Mouse (Mus musculus) midbrain, embryonic 13.5 days (tissue): Measurements from ENCODE around the gene Strn. TPM values are rescaled to one million over a fixed set of nuclear protein-coding genes. Genes with fewer than 3 reads are reported as not detected.

Source experiments
- ATAC-seq: fragments of 200-750 bp; cut with Nextera tagmentation; 2 replicates; pipeline ENCODE4 v1.8.0; 2017; ENCODE audit warnings: mild to moderate bottlenecking, moderate TSS enrichment, moderate library complexity
- H3K27ac ChIP-seq: fragments of 300-500 bp; sonication (generic); 2 replicates; pipeline ENCODE4 v1.5.1; 2015; ENCODE audit warnings: inconsistent platforms, mild to moderate bottlenecking, moderate library complexity
- H3K27me3 ChIP-seq: fragments of 300-500 bp; sonication (generic); 2 replicates; pipeline ENCODE4 v1.6.1; 2015; ENCODE audit warnings: mild to moderate bottlenecking, inconsistent platforms
- H3K36me3 ChIP-seq: fragments of 300-500 bp; sonication (generic); 2 replicates; pipeline ENCODE4 v1.6.1; 2015; ENCODE audit warnings: mild to moderate bottlenecking, inconsistent platforms
- H3K4me1 ChIP-seq: fragments of 300-500 bp; sonication (generic); replicated peaks from 2 replicates; pipeline ENCODE4 v1.6.1; 2015; ENCODE audit warnings: inconsistent platforms
- H3K4me2 ChIP-seq: fragments of 300-500 bp; sonication (generic); replicated peaks from 2 replicates; pipeline ENCODE4 v1.6.1; 2015; ENCODE audit warnings: moderate library complexity, mild to moderate bottlenecking, inconsistent platforms
- H3K4me3 ChIP-seq: fragments of 300-500 bp; sonication (generic); replicated peaks from 2 replicates; pipeline ENCODE4 v1.5.1; 2015; ENCODE audit warnings: mild to moderate bottlenecking, inconsistent platforms
- H3K9ac ChIP-seq: fragments of 300-500 bp; sonication (generic); replicated peaks from 2 replicates; pipeline ENCODE4 v1.6.1; 2015; ENCODE audit warnings: mild to moderate bottlenecking, inconsistent platforms
- H3K9me3 ChIP-seq: fragments of 300-500 bp; sonication (generic); 2 replicates; pipeline ENCODE4 v1.6.1; 2016; ENCODE audit warnings: mild to moderate bottlenecking, inconsistent platforms
- WGBS: fragments of 180-500 bp; shearing (Covaris S2); methylation state at CpG from one replicate; pipeline ENCODE4 v1.1.7; 2015; 5-methylcytosine and 5-hydroxymethylcytosine counted together
- polyA plus RNA-seq: library from polyadenylated mRNA; unstranded; fragments of >200 nt; fragmentation: Nextera tagmentation; extraction: Ambion mirVana; gene quantifications from 2 replicates; pipeline ENCODE4 v1.2.1, GENCODE M21; 2015

The Strn gene
- polyA plus RNA-seq, 1 experiment from 2014 or later, result 5.0 TPM

- H3K4me3 ChIP-seq, result no peak overlapping the region
- H3K9ac ChIP-seq, result no peak overlapping the region
- peaks cover 4% of the 10 kb centered on the region for H3K27me3 ChIP-seq
- H3K4me2 ChIP-seq, result no peak overlapping the region
- H3K27ac ChIP-seq, result no peak overlapping the region
- H3K4me1 ChIP-seq, result peaks cover 28% of the 10 kb centered on the region
- 43% methylated on average over 2 of the region's 2 CpGs for WGBS
- no peaks in the 10 kb centered on the region for H3K9me3 ChIP-seq
- H3K36me3 ChIP-seq, result no peaks in the 10 kb centered on the region
- no peak for ATAC-seq
Observed at GRCm38 (mm10) chr17:78737771-78738170, 775 bp upstream of the Strn start.

- Histone ChIP-seq H3K9ac (peak overlapping the region; percentile 95), H3K4me2 (peak overlapping the region; percentile 81), H3K36me3 (no peaks in the 10 kb centered on the region), H3K4me3 (peak overlapping the region; percentile 93), H3K27ac (peak overlapping the region; percentile 76), H3K4me1 (peaks cover 38% of the 10 kb centered on the region), H3K9me3 (no peaks in the 10 kb centered on the region), H3K27me3 (peaks cover 4% of the 10 kb centered on the region)
- ATAC-seq, result peak; percentile 99
- under 1% methylated on average over 55 of the region's 60 CpGs for WGBS
Observed at GRCm38 (mm10) chr17:78736473-78736988, 465 bp downstream of the Strn start.

GRCm38 (mm10) chr17:78735731-78736472 lies 1.1 kb downstream of the Strn start:
- peak overlapping the region; percentile 81 for H3K4me2 ChIP-seq
- under 1% methylated on average over 38 of the region's 39 CpGs for WGBS
- ATAC-seq, result no peak; the same call in none of the 2 replicates

GRCm38 (mm10) chr17:78734806-78735205 lies 2.2 kb downstream of the Strn start:
- H3K9me3 ChIP-seq, result no peaks in the 10 kb centered on the region

More at GRCm38 (mm10) chr17:78735731-78736472, 1.1 kb downstream of the Strn start:
- Histone ChIP-seq H3K27ac (peak overlapping the region; percentile 76), H3K4me1 (peaks cover 38% of the 10 kb centered on the region), H3K27me3 (peaks cover 4% of the 10 kb centered on the region), H3K9me3 (no peaks in the 10 kb centered on the region), H3K4me3 (peak overlapping the region; percentile 93), H3K9ac (peak overlapping the region; percentile 95), H3K36me3 (no peaks in the 10 kb centered on the region)

GRCm38 (mm10) chr17:78732056-78732455 lies 4.9 kb downstream of the Strn start:
- H3K27ac ChIP-seq, result no peak overlapping the region
- WGBS, result 41% methylated on average over 1 of the region's 1 CpGs
- no peaks in the 10 kb centered on the region for H3K9me3 ChIP-seq
- H3K27me3 ChIP-seq, result no peaks in the 10 kb centered on the region
- H3K4me1 ChIP-seq, result peaks cover 34% of the 10 kb centered on the region
- H3K36me3 ChIP-seq, result no peaks in the 10 kb centered on the region
- ATAC-seq, result no peak
- no peak overlapping the region for H3K4me3 ChIP-seq
- H3K4me2 ChIP-seq, result no peak overlapping the region
- H3K9ac ChIP-seq, result no peak overlapping the region

More at GRCm38 (mm10) chr17:78734806-78735205, 2.2 kb downstream of the Strn start:
- ATAC-seq, result no peak
- Histone ChIP-seq H3K27me3 (peaks cover 4% of the 10 kb centered on the region), H3K36me3 (no peaks in the 10 kb centered on the region), H3K9ac (peak overlapping the region; percentile 34; the same call in 1 of the 2 replicates), H3K4me1 (peaks cover 38% of the 10 kb centered on the region), H3K27ac (no peak overlapping the region), H3K4me2 (peak overlapping the region; percentile 81), H3K4me3 (peak overlapping the region; percentile 93; the same call in 1 of the 2 replicates)
- 73% methylated on average over 10 of the region's 10 CpGs for WGBS

GRCm38 (mm10) chr17:78726746-78727449 lies 10.1 kb downstream of the Strn start:
- Histone ChIP-seq H3K4me2 (no peak overlapping the region), H3K36me3 (no peaks in the 10 kb centered on the region), H3K4me3 (no peak overlapping the region), H3K9ac (no peak overlapping the region), H3K4me1 (peaks cover 3% of the 10 kb centered on the region; the same call in 1 of the 2 replicates), H3K27ac (no peak overlapping the region), H3K9me3 (no peaks in the 10 kb centered on the region), H3K27me3 (no peaks in the 10 kb centered on the region)
- ATAC-seq, result no peak
- WGBS, result 77% methylated on average over 14 of the region's 14 CpGs

GRCm38 (mm10) chr17:78724461-78725055 lies 12.4 kb downstream of the Strn start:
- no peaks in the 10 kb centered on the region for H3K9me3 ChIP-seq
- 89% methylated on average over 6 of the region's 6 CpGs for WGBS
- H3K4me1 ChIP-seq, result no peaks in the 10 kb centered on the region
- no peaks in the 10 kb centered on the region for H3K27me3 ChIP-seq
- no peaks in the 10 kb centered on the region for H3K36me3 ChIP-seq
- H3K9ac ChIP-seq, result no peak overlapping the region
- H3K4me3 ChIP-seq, result no peak overlapping the region
- no peak overlapping the region for H3K27ac ChIP-seq
- no peak overlapping the region for H3K4me2 ChIP-seq
- ATAC-seq, result no peak

- H3K4me3 ChIP-seq, result no peak overlapping the region
- 93% methylated on average over 7 of the region's 7 CpGs for WGBS
- peaks cover 6% of the 10 kb centered on the region; the same call in 1 of the 2 replicates for H3K9me3 ChIP-seq
Observed at GRCm38 (mm10) chr17:78721690-78722089, 15.3 kb downstream of the Strn start.

GRCm38 (mm10) chr17:78719086-78719485 lies 17.9 kb downstream of the Strn start:
- H3K27me3 ChIP-seq, result no peaks in the 10 kb centered on the region
- H3K9ac ChIP-seq, result no peak overlapping the region
- H3K4me2 ChIP-seq, result no peak overlapping the region
- no peak overlapping the region for H3K4me3 ChIP-seq
- H3K9me3 ChIP-seq, result peaks cover 6% of the 10 kb centered on the region; the same call in 1 of the 2 replicates
- peaks cover 7% of the 10 kb centered on the region for H3K36me3 ChIP-seq
- no peaks in the 10 kb centered on the region for H3K4me1 ChIP-seq
- no peak for ATAC-seq
- 98% methylated on average over 13 of the region's 13 CpGs for WGBS
- no peak overlapping the region for H3K27ac ChIP-seq

More at GRCm38 (mm10) chr17:78721690-78722089, 15.3 kb downstream of the Strn start:
- Histone ChIP-seq H3K4me2 (no peak overlapping the region), H3K27me3 (no peaks in the 10 kb centered on the region), H3K36me3 (peaks cover 7% of the 10 kb centered on the region), H3K9ac (no peak overlapping the region), H3K4me1 (no peaks in the 10 kb centered on the region), H3K27ac (no peak overlapping the region)
- ATAC-seq, result no peak

- WGBS, result 70% methylated on average over 2 of the region's 2 CpGs
- H3K4me1 ChIP-seq, result no peaks in the 10 kb centered on the region
- H3K4me3 ChIP-seq, result no peak overlapping the region
- no peak overlapping the region for H3K4me2 ChIP-seq
- no peak overlapping the region for H3K9ac ChIP-seq
- H3K27ac ChIP-seq, result no peak overlapping the region
- no peak for ATAC-seq
- H3K9me3 ChIP-seq, result peaks cover 5% of the 10 kb centered on the region; the same call in 1 of the 2 replicates
- H3K36me3 ChIP-seq, result peaks cover 6% of the 10 kb centered on the region; the same call in 1 of the 2 replicates
- H3K27me3 ChIP-seq, result no peaks in the 10 kb centered on the region
Observed at GRCm38 (mm10) chr17:78710258-78710657, 26.7 kb downstream of the Strn start.

- H3K4me3 ChIP-seq, result no peak overlapping the region
- H3K27me3 ChIP-seq, result no peaks in the 10 kb centered on the region
- no peaks in the 10 kb centered on the region for H3K4me1 ChIP-seq
- H3K4me2 ChIP-seq, result no peak overlapping the region
- H3K9me3 ChIP-seq, result peaks cover 5% of the 10 kb centered on the region; the same call in 1 of the 2 replicates
- ATAC-seq, result no peak
- peaks cover 12% of the 10 kb centered on the region; the same call in 1 of the 2 replicates for H3K36me3 ChIP-seq
- H3K27ac ChIP-seq, result no peak overlapping the region
- H3K9ac ChIP-seq, result no peak overlapping the region
- WGBS, result 90% methylated on average over 7 of the region's 7 CpGs
Observed at GRCm38 (mm10) chr17:78708422-78708821, 28.6 kb downstream of the Strn start.
